Mouse (Mus musculus) hindbrain, embryonic 10.5 days (tissue): ENCODE measurements at regions not wholly inside any gene's neighbourhood (a gene's known extent, or its start where the extent isn't known, plus 50 kb on each side); places are given as distances from the start of the nearest gene placed in this dataset.

Source experiments
- DNase-seq: peaks from one replicate; pipeline ENCODE4 v3.0.0-alpha.2; 2017; ENCODE audit warnings: low spot score
- H3K27ac ChIP-seq: fragments of 300-500 bp; sonication (generic); 2 replicates; pipeline ENCODE4 v1.5.1; 2016; ENCODE audit warnings: mild to moderate bottlenecking, moderate library complexity
- H3K27me3 ChIP-seq: fragments of 300-500 bp; sonication (generic); 2 replicates; pipeline ENCODE4 v1.6.1; 2016; ENCODE audit warnings: mild to moderate bottlenecking; ENCODE audit not compliant: poor library complexity, insufficient read depth, severe bottlenecking
- H3K36me3 ChIP-seq: fragments of 300-500 bp; sonication (generic); 2 replicates; pipeline ENCODE4 v1.6.1; 2016; ENCODE audit warnings: mild to moderate bottlenecking, moderate library complexity
- H3K4me1 ChIP-seq: fragments of 300-500 bp; sonication (generic); replicated peaks from 2 replicates; pipeline ENCODE4 v1.6.1; 2016; ENCODE audit warnings: mild to moderate bottlenecking
- H3K4me3 ChIP-seq: fragments of 300-500 bp; sonication (generic); 2 replicates; pipeline ENCODE4 v1.5.1; 2016; ENCODE audit warnings: mild to moderate bottlenecking, moderate library complexity
- H3K9me3 ChIP-seq: fragments of 300-500 bp; sonication (generic); 2 replicates; pipeline ENCODE4 v1.6.1; 2016; ENCODE audit warnings: mild to moderate bottlenecking, moderate library complexity
- WGBS: fragments of 180-500 bp; shearing (Covaris S2); methylation state at CpG from one replicate; pipeline ENCODE4 v1.1.7; 2016; 5-methylcytosine and 5-hydroxymethylcytosine counted together

DNA sequence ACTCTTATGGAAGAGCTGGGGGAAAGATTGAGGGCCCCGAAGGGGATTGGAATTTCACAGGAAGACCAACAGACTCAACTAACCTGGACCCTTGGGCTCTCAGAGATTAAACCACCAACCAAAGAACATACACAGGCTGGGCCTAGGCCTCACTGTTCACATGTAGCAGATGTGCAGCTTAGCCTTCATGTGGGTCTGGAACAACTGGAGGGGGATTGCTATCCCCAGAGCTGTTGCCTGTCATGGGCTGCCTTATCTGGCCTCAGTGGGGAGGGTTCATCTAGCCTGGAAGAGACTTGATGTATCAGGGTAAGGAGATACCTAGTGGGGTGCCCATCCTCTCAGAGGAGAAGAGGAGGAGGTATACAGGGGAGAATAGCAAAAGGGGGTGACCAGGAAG, 103.2 kb upstream of the Vangl1 start:
- H3K4me3 ChIP-seq: no peak overlapping the region
- no peaks in the 10 kb centered on the region for H3K9me3 ChIP-seq
- 80% methylated on average over 1 of the region's 1 CpGs for WGBS
- H3K27ac ChIP-seq: no peak overlapping the region
- H3K27me3 ChIP-seq: no peaks in the 10 kb centered on the region
- H3K36me3 ChIP-seq: no peaks in the 10 kb centered on the region
- peaks cover 9% of the 10 kb centered on the region; the same call in 1 of the 2 replicates for H3K4me1 ChIP-seq
- no peak for DNase-seq

DNA sequence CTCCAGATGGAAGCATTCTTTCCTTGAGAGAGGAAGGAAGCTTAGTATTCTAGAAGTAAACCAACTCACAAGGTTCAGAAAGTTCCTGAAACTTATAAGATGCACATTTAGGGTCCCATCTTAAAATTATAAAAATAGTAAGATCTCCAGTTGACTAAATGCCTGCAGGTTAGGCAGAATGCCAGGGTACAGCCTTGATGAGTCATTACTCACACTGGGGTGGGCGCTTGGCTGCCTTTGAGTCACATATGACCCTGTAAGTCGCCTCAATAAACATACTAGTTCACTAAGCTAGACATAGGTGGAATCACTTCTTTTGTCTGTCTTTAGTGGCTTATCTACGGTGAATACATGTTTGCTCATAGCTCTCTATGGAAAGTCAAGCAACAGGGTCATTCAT, 87.9 kb upstream of the Vangl1 start:
- no peaks in the 10 kb centered on the region for H3K36me3 ChIP-seq
- H3K9me3 ChIP-seq: peaks cover 3% of the 10 kb centered on the region; the same call in 1 of the 2 replicates
- no peaks in the 10 kb centered on the region for H3K4me1 ChIP-seq
- no peak overlapping the region for H3K4me3 ChIP-seq
- 90% methylated on average over 3 of the region's 3 CpGs for WGBS
- H3K27ac ChIP-seq: no peak overlapping the region
- DNase-seq: no peak
- no peaks in the 10 kb centered on the region for H3K27me3 ChIP-seq

DNA sequence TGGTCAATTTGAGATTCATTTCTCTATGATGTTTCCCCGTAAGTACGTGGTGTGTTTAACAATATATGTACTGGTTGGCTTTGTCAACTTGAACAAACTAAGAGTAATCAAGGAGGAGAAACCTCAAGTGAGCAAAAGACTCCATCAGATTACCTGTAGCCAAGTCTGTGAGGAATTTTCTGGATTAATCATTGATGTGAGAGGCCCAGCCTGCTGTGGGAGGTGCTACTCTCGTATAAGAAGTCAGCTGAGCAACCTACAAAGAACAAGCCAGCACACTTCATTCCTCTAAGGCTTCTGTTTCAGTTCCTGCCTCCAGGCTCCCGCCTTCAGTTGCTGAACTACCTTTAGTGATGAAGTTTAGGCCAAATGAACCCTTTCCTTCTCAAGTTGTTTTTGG, 77.5 kb upstream of the Vangl1 start:
- no peak overlapping the region for H3K27ac ChIP-seq
- no peak overlapping the region for H3K4me3 ChIP-seq
- 84% methylated on average over 4 of the region's 4 CpGs for WGBS
- no peaks in the 10 kb centered on the region for H3K9me3 ChIP-seq
- no peaks in the 10 kb centered on the region for H3K4me1 ChIP-seq
- DNase-seq: no peak
- no peaks in the 10 kb centered on the region for H3K27me3 ChIP-seq
- no peaks in the 10 kb centered on the region for H3K36me3 ChIP-seq

DNA sequence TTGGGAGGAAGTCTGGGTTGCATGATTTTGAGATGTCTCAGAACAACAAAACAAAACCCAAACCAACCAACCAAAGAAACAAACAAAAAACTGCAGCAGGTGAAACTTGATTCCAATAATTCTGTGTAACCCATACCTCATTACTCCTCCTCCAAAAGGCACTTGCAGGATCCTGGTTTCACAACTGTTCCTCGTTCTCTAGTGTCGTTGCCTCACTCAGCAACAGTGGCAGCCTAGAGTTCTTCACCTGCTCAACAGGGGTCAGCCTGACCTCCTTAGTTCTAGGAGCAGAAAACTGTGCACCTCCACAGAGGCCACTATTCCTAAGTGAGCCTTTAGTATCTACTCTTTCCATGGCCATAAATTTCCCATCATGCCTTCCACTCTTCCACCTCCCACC, 72.3 kb upstream of the Vangl1 start:
- DNase-seq: no peak
- H3K27me3 ChIP-seq: no peaks in the 10 kb centered on the region
- 81% methylated on average over 2 of the region's 2 CpGs for WGBS
- H3K27ac ChIP-seq: no peak overlapping the region
- no peaks in the 10 kb centered on the region for H3K4me1 ChIP-seq
- no peaks in the 10 kb centered on the region for H3K36me3 ChIP-seq
- no peak overlapping the region for H3K4me3 ChIP-seq
- no peaks in the 10 kb centered on the region for H3K9me3 ChIP-seq

DNA sequence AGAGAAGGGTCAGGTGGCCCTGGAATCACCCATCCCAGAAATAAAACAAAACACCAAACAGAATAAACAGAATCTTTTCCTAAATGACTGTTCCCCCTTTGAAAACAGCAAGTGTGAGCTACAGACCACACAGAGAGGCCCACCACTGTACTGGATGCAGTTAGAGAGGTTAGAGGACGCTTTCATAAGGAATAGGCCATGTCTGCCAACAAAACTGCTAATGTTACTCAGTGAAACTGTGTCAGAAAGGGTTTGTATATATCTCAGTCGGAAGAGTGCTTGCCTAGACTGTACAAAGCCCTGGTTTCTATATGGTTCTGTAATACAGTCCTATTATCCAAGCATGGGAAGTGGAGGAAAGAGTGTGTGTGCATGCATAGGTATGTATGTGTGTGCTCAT, 71.8 kb upstream of the Vangl1 start:
- Histone ChIP-seq H3K36me3 (no peaks in the 10 kb centered on the region), H3K9me3 (no peaks in the 10 kb centered on the region), H3K4me1 (no peaks in the 10 kb centered on the region), H3K4me3 (no peak overlapping the region), H3K27me3 (no peaks in the 10 kb centered on the region), H3K27ac (no peak overlapping the region)
- no peak for DNase-seq
- WGBS: 84% methylated on average over 2 of the region's 2 CpGs

DNA sequence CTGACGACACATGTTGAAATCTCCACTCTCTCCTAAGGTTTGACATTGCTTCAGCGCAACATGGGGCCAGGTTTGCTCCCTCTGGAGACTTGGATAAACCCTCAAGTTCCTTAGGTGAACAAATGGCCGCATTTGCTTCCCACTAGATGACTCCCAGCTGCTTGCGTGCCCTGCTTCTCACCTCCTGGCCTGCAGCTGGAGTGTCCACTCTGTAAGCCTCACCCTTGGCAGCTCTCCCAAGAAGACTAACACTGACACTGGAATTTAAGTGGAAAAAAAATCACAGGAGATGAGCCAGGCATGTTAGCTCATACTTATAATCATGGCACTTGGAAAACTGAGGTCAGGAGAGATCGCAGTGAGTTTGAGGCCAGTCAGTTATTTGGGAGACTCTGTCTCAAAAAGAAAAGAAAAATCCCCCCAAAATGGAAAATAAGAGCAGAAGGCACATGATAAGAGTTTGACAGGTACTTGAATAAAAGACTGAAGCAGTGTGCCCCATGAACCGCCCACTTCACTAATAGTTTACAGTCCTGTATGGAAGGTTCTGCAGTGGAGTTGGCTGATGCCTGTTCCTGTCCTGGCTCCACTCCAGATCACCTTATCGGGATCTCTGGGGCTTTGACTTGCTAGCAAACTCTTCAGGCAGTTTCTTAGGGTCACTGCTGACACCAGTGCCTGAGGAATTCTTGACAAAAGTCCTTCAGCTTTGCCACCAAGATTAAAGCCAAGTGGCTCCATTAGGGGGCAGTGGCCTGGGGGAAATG, 70.9 kb upstream of the Vangl1 start:
- H3K27ac ChIP-seq: no peak overlapping the region
- 82% methylated on average over 7 of the region's 7 CpGs for WGBS
- no peaks in the 10 kb centered on the region for H3K9me3 ChIP-seq
- no peaks in the 10 kb centered on the region for H3K27me3 ChIP-seq
- H3K4me1 ChIP-seq: no peaks in the 10 kb centered on the region
- no peaks in the 10 kb centered on the region for H3K36me3 ChIP-seq
- DNase-seq: no peak
- no peak overlapping the region for H3K4me3 ChIP-seq

DNA sequence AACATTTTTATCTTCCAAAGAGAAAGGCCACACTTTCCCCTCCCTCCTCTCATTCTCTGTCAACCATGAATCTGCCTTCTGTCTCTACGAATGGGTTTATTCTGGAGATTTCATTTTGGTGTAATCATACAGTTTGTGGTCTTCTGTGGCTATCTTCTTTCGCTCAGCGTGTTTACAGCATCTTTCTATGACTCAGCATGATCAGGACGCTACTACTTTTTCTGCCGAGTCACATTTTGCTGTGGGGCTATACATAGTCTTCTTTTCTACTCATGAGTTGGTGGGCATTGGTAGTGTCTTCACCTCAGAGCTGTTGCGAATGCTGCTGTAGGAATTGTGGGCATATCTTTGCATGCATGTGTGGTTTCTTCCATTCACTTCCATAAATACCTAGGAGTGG, 66.3 kb upstream of the Vangl1 start:
- 93% methylated on average over 6 of the region's 6 CpGs for WGBS
- Histone ChIP-seq H3K27me3 (no peaks in the 10 kb centered on the region), H3K27ac (no peak overlapping the region), H3K9me3 (no peaks in the 10 kb centered on the region), H3K36me3 (no peaks in the 10 kb centered on the region), H3K4me1 (0 out of 2 replicates have a peak, but pooled peaks cover 5% of the 10 kb centered on the region), H3K4me3 (no peak overlapping the region)
- DNase-seq: no peak

DNA sequence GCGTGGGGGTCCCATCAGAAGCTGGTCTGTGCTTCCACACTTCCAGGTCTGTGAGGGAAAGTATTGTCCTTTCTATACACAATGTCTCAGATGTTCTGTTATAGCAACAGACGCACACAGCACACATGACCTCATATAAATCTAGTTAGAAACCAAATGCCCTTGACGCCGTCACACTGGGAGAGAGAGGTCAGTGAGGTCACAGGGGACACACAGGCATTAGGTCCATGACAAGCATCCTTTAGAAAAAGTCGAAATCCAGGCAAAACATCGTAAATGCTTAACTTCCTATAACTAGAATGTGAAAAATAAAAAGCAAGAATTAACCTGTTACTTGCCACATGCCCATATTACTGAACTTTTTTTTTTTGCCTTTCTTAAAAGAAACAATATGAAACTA, 65.8 kb upstream of the Vangl1 start:
- WGBS: 61% methylated on average over 6 of the region's 6 CpGs
- H3K4me1 ChIP-seq: 0 out of 2 replicates have a peak, but pooled peaks cover 5% of the 10 kb centered on the region
- no peak overlapping the region for H3K27ac ChIP-seq
- no peak for DNase-seq
- no peaks in the 10 kb centered on the region for H3K27me3 ChIP-seq
- H3K4me3 ChIP-seq: no peak overlapping the region
- no peaks in the 10 kb centered on the region for H3K9me3 ChIP-seq
- H3K36me3 ChIP-seq: no peaks in the 10 kb centered on the region

DNA sequence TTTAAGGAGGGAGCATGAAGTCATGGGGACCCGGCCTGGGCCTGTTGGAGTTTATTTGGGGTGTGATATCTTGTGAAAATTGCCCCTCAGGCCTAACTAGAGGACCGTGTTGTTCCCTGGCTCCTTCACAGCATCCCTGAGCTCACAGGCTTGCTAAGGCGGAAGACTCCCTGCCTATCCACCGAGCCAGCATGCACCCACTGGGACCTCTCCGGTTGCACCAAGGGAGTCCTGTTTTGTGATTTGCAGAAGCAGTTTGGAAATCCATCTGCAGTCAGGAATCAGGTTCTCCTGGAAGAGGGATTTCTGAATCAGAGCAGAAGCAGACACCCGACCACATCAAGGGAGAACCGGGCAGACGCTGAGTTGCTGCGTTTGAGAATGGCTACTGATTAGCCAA, 61.6 kb upstream of the Vangl1 start:
- Histone ChIP-seq H3K27me3 (no peaks in the 10 kb centered on the region), H3K9me3 (no peaks in the 10 kb centered on the region), H3K27ac (no peak overlapping the region), H3K36me3 (no peaks in the 10 kb centered on the region), H3K4me3 (no peak overlapping the region), H3K4me1 (peaks cover 15% of the 10 kb centered on the region; the same call in 1 of the 2 replicates)
- WGBS: 75% methylated on average over 9 of the region's 9 CpGs
- DNase-seq: no peak

DNA sequence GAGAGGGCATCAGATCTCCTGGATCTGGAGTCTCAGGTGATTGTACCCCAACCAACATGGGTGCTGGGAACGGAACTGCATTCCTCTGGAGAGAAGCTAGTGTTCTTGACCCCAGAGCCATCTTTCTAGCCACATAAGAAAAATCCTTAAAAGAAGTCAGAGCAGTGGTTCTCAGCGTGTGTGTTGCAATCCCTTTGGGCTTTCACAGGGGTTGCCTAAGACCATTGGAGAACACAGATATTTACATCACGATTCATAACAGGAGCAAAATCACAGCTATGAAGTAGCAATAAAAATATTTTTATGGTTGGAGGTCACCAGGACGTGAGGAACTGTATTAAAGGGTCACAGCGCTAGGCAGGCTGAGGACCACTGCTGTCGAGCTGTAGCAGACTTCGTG, 60.7 kb upstream of the Vangl1 start:
- 84% methylated on average over 7 of the region's 7 CpGs for WGBS
- Histone ChIP-seq H3K4me1 (peaks cover 15% of the 10 kb centered on the region; the same call in 1 of the 2 replicates), H3K9me3 (no peaks in the 10 kb centered on the region), H3K27me3 (no peaks in the 10 kb centered on the region), H3K36me3 (no peaks in the 10 kb centered on the region), H3K27ac (no peak overlapping the region), H3K4me3 (no peak overlapping the region)
- DNase-seq: no peak

DNA sequence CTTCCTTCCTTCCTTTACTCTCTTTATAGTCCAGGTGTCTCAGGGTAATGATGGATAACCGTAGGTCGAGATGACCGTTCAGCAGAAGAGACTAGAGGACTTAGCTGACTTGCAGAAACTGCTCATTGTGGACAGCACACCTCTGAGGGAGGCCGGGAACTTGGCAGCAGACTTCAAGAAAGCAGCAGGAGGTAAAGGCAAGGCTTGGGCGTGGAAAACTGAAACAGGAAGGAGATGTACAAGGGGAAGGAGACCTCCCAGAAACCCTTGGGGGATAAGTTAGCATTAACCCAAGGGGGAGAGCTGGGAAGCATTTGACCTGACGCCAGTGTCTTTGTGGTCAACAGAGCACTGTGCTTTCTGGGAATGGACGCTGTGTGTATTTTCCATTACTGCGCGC, 58.8 kb upstream of the Vangl1 start:
- WGBS: 75% methylated on average over 9 of the region's 9 CpGs
- no peak overlapping the region for H3K4me3 ChIP-seq
- peaks cover 15% of the 10 kb centered on the region; the same call in 1 of the 2 replicates for H3K4me1 ChIP-seq
- no peak overlapping the region for H3K27ac ChIP-seq
- H3K9me3 ChIP-seq: no peaks in the 10 kb centered on the region
- no peak for DNase-seq
- no peaks in the 10 kb centered on the region for H3K36me3 ChIP-seq
- no peaks in the 10 kb centered on the region for H3K27me3 ChIP-seq

DNA sequence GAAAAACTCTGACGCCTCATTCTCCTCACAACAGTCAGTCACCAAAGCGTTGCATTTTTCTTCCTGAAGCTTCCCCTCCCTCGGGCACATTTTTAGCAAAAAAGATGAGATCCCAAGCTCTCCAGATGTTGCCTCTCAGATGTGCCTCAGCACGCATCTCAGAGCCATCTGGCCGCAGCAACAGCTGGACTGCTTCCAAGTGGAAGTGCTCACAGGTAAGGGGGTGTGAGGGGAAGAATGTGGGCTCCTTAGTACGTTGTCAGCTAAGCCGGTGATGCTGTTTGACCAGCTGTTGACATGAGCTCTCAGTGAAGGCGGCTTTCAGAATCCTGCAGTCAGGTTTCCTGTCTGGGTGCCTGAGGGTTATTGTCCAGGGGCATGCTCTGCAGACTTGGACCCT, 58.2 kb upstream of the Vangl1 start:
- DNase-seq: no peak

DNA sequence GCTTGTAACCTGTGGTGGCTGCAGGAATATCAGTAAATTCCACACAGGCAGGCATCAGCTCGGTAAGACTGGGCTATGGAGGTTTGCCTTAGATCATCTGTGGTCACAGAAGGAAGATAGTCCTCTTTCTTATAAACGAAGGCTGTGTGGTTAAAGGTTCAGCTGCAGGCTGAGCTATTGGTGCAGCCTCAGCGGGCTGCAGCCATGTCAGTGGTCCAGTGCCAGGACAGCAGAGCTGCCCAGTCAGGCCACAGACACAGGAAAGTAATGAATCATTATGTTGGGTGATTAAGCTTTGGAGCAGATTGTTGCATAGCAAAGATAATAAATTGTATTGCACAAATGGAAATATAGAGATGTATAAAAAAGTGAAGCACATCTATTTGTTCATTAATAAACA, 57.0 kb upstream of the Vangl1 start:
- peaks cover 15% of the 10 kb centered on the region; the same call in 1 of the 2 replicates for H3K4me1 ChIP-seq
- 80% methylated on average over 3 of the region's 3 CpGs for WGBS
- no peaks in the 10 kb centered on the region for H3K9me3 ChIP-seq
- H3K4me3 ChIP-seq: no peak overlapping the region
- no peaks in the 10 kb centered on the region for H3K27me3 ChIP-seq
- DNase-seq: no peak
- H3K36me3 ChIP-seq: no peaks in the 10 kb centered on the region
- no peak overlapping the region for H3K27ac ChIP-seq

More for the DNA sequence above, 58.2 kb upstream of the Vangl1 start:
- no peaks in the 10 kb centered on the region for H3K36me3 ChIP-seq
- H3K4me1 ChIP-seq: peaks cover 15% of the 10 kb centered on the region; the same call in 1 of the 2 replicates
- WGBS: 69% methylated on average over 8 of the region's 8 CpGs
- no peaks in the 10 kb centered on the region for H3K9me3 ChIP-seq
- H3K4me3 ChIP-seq: no peak overlapping the region
- no peaks in the 10 kb centered on the region for H3K27me3 ChIP-seq
- no peak overlapping the region for H3K27ac ChIP-seq
